Mouse (Mus musculus): ENCODE results near the gene Tmem63a.

- TF ChIP-seq CTCF (IDR thresholded peaks at IDR 0.05; ENCODE audit: extremely low read depth, insufficient read depth, low read length) (peak; percentile 54), POLR2A (IDR thresholded peaks at IDR 0.05; ENCODE audit: extremely low read depth, insufficient read depth, low read length) (no peak)
Measured at GRCm38 (mm10) chr1:181022265-181022664, 80.1 kb downstream of the Tmem63a start.
